Mouse (Mus musculus) CH12.LX (cell line): ENCODE results near the gene Ms4a6d.

Experiments
- CTCF ChIP-seq, 2 experiments: IDR thresholded peaks in 1 of 2; conservative IDR thresholded peaks in 1 of 2; 2 replicates each; pipeline ENCODE4 v1.5.1; 2011 to 2012; ENCODE audit warnings: low read depth in 2 of 2, low read length in 2 of 2, improper control_type of control experiment in 1 of 2, inconsistent platforms in 1 of 2, mild to moderate bottlenecking in 1 of 2, moderate library complexity in 1 of 2
- HCFC1 ChIP-seq: IDR thresholded peaks from 2 replicates; pipeline ENCODE4 v1.6.1; 2012; ENCODE audit warnings: low read depth, mild to moderate bottlenecking, inconsistent platforms, low read length, improper control_type of control experiment
- MAZ ChIP-seq: IDR thresholded peaks from 2 replicates; pipeline ENCODE4 v1.6.1; 2012; ENCODE audit warnings: low read depth, mild to moderate bottlenecking, inconsistent platforms, low read length, improper control_type of control experiment, moderate library complexity
- MEF2A ChIP-seq: IDR thresholded peaks from 2 replicates; pipeline ENCODE4 v1.6.1; 2014; ENCODE audit warnings: low read depth, mild to moderate bottlenecking, inconsistent platforms, low read length, improper control_type of control experiment, borderline replicate concordance
- POLR2A ChIP-seq: IDR thresholded peaks from 2 replicates; pipeline ENCODE4 v1.6.1; 2011; ENCODE audit warnings: low read depth, mild to moderate bottlenecking, improper control_type of control experiment, low read length
- TCF12 ChIP-seq: IDR thresholded peaks from 2 replicates; pipeline ENCODE4 v1.6.1; 2014; ENCODE audit warnings: low read depth, mild to moderate bottlenecking, inconsistent platforms, low read length, improper control_type of control experiment
- ZNF384 ChIP-seq: IDR thresholded peaks from 2 replicates; pipeline ENCODE4 v1.6.1; 2012; ENCODE audit warnings: low read depth, low read length, improper control_type of control experiment, inconsistent platforms

DNA sequence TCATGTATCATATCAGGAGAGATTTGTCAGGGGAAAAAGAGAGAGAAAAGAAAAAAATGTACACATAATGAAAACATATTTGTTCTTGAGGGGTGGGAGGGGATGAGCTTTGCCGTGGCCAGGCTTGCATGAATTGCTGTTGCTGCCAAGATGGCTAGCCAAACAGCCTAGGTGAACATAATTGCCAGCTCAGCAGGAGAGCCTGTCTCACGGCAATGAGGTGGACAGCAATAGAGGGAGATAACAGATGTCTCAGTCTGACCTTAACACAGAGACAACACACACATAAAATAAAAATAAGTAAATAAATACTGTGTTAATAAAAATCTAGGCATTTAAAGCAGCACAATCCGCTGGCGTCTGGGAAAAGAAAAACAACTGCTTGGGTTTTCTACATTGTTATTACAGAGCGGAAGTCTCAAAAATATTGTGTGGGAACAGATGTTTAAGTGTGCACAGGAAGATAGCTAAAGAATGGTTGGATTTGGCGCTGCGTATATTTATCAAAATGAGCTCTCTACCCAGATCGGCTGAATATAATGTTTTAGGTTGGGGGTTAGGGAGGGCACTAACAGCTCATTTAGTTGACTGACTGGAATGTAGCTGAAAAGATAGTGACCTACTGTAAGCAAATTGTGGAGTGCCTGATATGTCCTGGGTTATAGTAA, 9.3 kb upstream of the Ms4a6d start:
- TF ChIP-seq HCFC1 (no peak), MEF2A (no peak), POLR2A (no peak), TCF12 (no peak), ZNF384 (no peak), CTCF (conservative IDR thresholded peaks at IDR 0.05 in 1 of 2, IDR thresholded peaks at IDR 0.05 in 1 of 2; ENCODE audit: low read depth in 2 of 2, low read length in 2 of 2) (no peak), MAZ (no peak)
